Mouse (Mus musculus): ENCODE results near the gene Lhfp.
A peak's percentile ranks its signal among the peaks of the same experiment; 100 is the strongest.
"Not testable (repeated sequence)": the region's sequence is repeated elsewhere in the genome, so short reads cannot be mapped to it uniquely, and the experiment has no call there.

The Lhfp gene

DNA sequence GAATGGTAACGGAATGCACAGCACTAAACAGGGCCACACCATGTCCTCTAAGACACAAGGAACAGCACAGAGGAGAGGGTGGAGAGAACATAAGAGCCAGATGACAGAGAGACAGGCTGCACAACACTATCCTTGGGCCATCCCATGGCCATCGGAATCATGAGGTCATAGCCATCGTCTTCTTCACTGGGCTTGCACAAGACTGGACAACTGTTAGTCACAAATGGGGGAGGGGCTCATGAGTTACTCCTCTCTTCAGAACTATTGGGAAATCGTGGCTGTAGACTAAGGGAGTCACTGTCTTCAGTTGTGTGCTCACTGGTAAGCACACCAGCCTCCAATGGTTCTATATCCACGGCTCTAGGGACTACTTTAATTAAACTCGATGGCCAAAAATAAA lies 224.8 kb downstream of the Lhfp start:
- DNase-seq (ENCODE audit: low spot score in 2 of 2): no peak

DNA sequence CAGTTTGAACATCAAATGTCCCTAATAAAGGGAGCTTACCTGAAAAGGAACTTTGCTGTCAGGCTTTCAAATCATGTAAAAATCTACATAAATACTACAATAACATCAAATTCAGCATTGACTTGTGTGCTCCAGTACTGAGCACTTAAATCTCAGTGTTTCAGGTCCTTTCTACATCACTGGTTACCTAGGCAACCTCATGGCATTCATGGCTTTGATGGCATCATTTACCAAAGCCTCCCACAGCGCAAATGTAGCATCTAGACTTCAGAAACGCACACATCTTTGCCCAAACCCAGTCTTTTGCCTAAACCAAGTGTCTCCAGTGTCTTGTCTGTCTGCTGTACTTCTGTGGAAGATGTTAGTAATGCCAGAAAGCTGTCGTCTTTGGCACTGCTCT lies 225.7 kb downstream of the Lhfp start:
- no peak for DNase-seq (ENCODE audit: low spot score in 2 of 2)

DNA sequence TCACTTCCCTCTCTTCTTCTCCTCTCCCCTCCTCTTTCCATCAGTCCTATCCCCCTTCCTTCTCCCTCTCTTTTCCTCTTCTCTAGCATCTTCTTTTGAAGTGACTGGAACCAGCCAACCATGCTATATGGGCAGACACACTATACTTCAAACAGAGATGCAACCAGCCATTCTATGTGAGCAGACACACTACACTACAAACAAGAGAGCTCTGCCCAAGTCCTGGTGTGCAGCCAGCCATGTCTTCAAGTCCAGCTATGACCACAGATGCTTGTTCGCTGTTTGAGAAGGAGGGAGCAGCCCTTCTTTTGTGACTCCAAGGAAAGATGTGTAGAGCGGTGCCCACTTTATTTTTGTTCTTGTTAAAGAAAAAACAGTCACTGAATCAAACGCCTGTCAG lies 231.9 kb downstream of the Lhfp start:
- no peak for DNase-seq (ENCODE audit: low spot score in 2 of 2)

DNA sequence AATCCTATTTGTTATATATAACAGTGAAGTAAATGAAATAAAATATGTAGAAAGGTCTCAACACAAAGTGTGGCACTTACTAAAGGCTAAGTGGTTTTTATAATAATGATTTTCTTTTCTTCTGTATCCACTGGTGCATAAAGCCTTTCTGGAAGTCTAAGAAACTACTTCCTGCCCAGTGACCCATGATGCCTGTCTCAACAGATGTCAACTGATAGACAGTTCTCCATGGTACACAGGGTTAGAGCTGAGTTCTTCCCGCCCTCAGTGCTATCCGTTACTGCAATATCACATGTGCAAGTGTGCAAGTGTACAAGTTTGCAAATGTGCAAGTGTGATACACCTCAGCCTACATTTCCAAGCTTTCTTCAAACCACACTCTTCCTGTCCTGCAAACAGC lies 236.7 kb downstream of the Lhfp start:
- DNase-seq (ENCODE audit: low spot score in 2 of 2): no peak

DNA sequence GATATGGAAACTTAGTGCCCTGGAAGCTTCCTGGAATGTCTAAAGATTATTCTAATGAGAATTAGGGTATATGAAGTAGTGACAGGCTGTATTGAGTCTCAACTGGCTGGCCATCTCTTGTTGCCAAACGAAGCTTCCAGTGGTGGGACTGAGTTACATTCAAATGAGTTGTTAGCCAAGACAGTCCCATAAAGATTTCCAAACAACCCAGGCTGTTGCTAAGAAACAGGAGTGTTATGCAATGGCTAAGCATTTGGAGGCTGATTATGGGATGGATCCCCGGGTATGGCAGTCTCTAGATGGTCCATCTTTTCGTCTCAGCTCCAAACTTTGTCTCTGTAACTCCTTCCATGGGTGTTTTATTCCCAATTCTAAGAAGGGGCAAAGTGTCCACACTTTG lies 240.7 kb downstream of the Lhfp start:
- DNase-seq (ENCODE audit: low spot score in 2 of 2): not testable (repeated sequence)

DNA sequence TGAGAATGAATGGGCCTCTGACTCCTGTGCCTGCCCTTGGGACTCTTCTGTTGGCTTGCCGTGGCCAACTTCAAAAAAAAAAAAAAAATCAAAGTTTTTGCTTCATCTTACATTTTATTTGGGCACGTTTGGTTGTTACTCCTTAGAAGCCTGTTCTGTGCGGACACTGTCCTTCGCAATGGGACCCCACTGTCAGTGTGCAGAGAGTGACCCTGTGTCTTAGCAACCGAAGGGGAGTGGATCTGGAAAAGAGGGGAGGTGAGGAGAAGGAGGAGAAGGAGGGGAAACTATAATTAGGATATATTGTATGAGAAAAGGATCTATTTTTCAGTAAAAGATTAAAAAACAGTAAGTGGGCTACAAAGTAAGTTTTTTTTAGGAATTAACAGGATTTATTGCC lies 242.7 kb downstream of the Lhfp start:
- DNase-seq (ENCODE audit: low spot score in 2 of 2): no peak

DNA sequence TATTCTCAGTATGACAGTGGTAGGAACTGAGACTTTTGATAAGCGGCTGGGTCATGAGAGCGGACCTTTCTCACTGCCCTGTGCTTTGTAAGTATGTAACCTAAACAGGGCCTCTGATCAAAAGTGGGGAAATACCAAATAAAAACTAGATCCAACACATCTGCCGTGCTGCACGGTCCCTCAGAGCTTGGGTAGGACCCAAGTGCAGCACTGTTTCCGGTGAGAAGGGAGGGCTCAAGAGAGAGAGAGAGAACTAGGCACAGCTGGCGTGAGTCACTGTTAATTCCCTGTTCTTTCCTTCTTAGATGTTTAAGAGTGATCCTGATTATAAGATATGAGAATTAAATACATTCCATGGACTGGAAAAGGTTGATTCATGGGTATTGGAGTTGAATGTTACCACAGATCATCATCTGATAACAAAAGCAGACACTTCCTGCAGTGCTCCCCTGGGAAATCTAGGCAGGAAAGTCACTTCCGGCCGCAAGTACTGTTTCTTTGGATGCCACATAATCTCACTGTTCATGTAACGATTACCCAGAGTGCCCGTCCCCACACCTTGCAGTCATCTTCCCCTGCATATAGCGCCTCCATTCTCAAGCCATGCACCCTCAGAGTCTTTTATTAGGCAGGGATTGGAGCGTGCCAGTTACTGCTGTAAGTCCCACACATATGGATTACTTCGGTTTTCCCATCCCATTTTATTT lies 243.3 kb downstream of the Lhfp start:
- no peak for DNase-seq (ENCODE audit: low spot score in 2 of 2)

DNA sequence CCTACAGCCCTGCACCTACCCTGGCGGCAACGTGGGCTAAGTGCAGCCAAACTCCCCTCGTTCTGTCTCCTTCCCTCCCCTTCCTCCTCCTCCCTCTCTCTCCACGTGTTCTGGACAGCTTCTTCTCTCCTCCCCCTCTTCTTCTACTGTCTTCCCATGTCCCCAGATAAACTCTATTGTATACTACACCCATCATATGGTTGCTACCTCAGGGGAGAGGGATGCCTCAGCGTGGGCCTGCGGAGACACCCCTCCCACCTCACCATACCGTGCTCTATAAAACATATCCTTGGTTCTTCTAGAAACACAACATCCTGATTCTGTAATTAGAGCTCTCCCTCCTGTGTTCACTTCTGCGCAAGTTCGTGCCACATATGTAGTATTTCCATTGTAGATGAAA lies 247.3 kb downstream of the Lhfp start:
- DNase-seq (ENCODE audit: low spot score in 2 of 2): no peak

DNA sequence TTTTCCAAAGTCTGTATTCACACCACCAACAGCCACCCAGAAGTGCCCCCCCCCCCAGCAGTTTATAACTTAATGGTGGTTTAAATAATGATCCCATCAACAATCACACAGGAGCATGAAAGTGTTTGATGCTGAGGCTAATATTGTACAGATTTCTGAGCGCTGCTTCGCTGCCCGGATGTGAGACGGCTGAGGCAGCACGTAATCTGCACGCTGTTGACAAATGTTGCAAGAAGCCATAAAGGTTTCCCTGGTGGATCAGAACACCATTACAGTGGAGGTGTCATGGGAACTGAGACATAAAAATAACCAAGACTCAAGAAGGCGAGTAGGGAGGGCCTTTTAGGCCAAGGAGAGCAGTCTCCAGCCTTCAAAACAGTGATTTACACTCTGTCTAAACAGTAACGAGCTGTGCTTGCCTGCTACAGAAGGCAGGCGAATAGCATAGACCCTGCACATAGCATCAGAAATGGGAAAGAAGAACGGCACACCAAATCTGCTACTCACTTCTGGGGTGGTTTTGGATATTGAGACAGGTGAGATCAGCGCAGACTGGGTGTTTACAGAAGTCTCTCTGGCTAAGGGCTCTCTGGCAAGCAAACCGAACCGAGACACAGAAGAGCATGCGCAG lies 248.4 kb downstream of the Lhfp start:
- peak in 1 of 2 experiments; percentile 13 for DNase-seq (ENCODE audit: low spot score in 2 of 2)

DNA sequence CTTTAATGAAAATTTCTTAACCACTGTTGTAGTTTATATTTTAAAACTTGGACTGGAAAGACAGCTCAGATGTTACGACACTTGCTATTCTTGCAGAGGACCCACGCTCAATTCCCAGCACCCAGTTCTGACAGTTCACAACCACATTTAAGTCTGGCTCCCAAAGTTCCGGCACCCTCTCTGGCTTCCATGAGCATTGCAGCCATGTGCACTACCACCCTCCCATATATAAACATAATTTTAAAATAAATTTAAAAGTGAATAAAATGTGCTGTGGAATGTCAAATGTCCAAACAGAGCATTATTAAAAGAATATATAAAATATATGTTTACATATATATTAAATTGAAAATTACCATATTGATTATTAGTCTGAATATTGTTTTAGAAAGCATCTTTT lies 249.9 kb downstream of the Lhfp start:
- no peak for DNase-seq (ENCODE audit: low spot score in 2 of 2)

DNA sequence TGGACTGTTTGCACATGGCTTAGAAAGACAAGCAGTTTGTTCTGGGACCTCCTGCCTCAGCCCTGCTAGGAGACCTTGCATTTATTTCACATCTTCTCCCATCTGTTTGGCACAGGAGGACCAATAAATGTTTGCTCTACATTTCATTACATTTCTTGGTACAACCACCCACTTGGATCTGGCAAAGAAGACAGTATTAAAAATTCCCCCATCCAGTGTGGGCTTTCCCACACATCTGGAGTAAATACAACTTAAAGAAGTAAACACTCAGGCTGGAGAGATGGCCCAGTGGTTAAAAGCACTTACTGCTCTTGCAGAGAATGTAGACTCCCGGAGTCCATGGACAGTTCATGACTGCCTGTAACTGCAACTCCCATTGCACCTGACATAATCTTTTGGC lies 250.6 kb downstream of the Lhfp start:
- DNase-seq (ENCODE audit: low spot score in 2 of 2): no peak

DNA sequence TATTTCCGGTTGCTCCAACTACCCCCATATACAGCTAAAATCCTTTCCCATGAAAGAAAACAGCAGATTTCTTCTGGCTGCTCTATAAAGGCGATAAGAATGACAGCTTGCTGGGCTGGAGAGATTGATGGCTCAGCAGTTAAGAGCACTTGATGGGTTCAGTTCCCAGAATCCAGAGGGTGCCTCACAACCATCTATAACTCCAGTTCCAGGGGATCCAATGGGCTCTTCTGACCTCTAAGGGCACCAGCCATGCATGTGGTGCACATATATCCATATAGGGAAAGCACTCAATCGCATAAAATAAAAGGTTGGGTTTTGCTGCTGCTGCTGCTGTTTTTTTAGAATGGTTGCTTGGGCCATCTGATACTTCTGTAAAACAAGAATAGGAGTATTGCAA lies 251.1 kb downstream of the Lhfp start:
- no peak for DNase-seq (ENCODE audit: low spot score in 2 of 2)

DNA sequence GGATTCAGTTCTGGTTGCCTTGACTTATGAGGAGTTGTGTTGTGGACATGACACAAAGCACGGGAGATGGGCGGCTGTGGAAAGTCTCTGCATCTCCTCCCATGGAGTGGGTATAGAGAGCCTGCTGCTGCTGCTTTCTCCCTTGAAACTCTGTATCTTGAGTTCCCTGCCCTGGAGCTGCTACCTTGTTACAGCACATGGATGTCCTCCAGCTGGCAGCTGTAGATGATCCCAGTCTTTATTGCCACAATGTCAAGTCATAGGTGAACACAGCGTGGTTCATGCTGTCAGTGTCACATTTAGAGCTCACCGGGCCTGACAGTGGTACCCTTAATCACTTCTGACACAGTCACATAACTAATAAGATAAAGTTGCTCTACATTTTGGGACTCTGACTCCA lies 251.7 kb downstream of the Lhfp start:
- no peak for DNase-seq (ENCODE audit: low spot score in 2 of 2)

DNA sequence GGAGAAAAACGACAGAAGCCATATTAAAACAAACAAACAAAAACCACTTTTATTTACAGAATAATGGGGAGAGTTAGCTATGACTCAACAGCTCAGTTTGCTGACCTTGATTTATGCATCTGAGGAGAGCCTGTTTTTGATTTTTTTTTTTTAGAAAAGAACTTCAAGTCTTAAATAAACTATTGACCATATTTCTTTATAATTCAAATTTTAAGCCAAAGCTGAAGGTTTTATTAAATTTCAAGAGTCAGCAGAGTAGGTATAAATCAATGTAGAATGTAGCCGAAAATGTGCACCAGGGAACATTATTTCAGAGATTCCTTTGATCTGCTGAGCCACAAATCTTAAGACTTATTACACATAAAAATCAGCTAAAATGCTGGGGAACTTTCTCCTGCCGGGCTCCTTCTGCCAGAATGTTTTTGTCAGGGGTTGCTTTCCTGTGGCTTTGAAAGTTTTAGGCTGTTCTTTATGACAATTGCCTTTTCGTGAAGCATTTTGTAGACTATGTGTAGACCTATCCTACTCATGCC lies 252.6 kb downstream of the Lhfp start:
- DNase-seq (ENCODE audit: low spot score in 2 of 2): no peak

DNA sequence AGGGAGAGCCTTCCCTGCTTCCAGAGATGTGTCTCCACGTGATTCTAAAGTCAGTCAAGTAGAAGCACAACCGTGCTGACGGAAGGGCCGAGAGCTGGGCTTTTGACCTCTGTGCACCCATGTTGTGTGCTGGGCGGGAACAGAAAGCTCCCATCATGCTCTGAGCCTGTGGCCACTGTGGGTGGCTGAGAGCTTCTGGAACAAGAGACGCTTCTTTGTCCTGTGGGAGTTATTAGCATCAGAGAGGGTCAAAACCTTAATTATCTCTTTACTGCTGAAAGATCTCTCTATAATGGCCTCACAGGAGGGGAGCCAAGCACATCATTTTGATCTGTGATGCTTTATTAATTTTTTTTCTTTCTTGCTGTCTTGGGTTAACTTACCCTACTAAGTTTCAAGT lies 253.5 kb downstream of the Lhfp start:
- no peak for DNase-seq (ENCODE audit: low spot score in 2 of 2)

DNA sequence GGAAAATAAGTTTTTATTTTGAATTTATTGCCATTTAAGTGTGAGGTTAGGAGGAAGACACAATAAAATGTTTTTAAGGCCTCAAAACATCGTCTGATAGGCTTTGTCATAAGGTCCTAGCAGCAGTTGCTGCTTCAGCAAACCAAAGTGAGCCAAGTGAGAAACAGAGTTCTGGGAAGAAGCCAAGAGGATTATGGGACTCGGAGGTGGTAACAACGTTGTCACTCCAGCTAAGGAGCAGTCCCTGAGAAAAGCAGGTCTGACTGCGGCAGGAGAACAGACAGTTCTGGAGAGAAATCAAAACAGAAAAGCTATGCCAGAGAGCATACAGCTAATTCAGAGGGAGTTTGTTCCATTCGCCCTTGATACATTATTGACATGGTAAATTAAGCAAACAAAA lies 260.5 kb downstream of the Lhfp start:
- peak in 1 of 2 experiments; percentile 5 for DNase-seq (ENCODE audit: low spot score in 2 of 2)

DNA sequence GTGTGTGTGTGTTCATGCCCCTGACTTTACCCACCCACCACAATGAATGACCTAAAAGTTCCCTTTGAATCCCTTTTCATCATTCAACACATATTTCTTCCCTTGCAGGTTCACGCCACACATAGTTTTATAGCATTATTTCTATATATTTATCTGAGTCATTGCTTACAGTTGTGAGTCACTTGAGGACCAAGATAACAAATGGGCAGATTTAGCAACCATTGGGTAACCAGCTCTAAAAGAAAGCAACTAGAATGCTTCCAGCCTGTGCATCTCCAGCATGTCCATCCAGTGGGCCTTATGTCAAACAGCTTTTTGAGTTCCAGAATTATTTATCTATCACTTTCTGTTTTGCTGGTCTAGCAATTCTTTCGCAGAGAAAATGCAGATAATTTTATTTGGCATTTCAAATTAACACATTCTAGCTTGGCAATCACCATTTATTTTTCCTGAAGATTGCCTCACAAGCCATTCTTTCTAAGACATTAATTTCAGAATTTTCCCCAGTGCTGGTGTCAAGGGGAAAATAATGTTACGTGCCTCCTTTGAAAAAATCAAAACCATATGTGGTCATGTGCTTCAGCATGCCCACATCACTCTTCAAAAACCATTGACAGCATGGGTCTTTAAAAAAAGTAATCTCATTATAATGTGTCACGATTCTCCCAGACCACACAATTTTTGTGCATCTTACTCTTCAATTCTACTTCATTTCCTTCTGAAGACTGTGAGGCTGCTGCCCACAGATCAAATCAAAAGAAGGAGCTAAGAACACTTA lies 263.0 kb downstream of the Lhfp start:
- no peak for DNase-seq (ENCODE audit: low spot score in 2 of 2)

DNA sequence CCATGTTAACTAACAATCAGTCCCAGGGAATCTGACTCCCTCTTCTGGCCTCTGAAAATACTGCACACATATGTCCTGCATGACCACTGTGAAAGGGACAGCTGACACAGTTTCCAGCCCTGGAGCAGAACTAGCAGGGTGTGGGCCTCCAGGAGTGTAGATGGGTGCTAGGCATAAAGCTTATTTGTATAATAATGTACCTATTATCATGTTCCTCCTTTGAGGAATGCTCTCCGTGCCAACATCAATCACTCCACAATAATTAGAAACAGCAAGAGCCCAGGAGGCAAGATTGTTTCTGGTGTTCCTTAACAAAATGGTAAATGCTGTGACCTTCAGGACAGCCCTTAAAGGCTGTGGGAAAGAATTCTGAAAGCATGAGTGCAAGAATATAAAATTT lies 264.5 kb downstream of the Lhfp start:
- DNase-seq (ENCODE audit: low spot score in 2 of 2): no peak

DNA sequence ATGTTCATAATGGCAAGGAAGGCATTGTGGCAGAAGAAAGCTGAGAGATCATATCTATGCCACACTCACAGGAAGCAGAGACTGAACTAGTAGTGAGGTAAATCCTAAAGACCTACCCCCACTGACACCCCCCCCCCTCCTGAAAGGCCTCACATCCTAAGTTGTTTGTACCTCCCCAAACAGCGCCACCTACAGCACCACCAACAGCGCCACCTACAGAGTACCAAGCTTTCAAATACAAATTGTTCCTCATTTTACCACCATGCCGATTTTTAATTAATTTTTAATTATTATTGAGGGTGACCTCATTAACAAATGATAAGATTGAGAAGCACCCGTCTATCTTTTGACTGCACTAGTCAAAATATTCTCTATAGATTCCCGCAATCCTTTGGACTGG lies 267.3 kb downstream of the Lhfp start:
- no peak for DNase-seq (ENCODE audit: low spot score in 2 of 2)

DNA sequence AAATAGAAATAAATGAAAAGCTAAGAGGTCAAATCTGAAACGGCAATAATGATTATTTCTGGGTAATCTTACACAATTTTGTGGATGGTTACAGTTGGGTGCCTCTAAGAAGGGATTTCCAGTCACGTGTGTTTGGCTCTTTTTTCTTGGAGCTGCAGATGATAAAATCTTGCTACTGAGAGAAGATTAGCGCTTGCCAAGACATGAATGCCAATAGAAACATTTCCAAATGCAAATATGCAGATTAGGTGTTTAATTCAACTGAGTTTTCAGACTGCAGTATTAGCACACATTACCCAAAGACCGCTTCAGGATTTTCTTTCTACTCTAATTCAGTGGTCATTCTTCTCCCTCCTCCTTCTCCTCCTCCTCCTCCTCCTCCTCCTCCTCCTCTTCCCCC lies 268.8 kb downstream of the Lhfp start:
- DNase-seq (ENCODE audit: low spot score in 2 of 2): no peak

DNA sequence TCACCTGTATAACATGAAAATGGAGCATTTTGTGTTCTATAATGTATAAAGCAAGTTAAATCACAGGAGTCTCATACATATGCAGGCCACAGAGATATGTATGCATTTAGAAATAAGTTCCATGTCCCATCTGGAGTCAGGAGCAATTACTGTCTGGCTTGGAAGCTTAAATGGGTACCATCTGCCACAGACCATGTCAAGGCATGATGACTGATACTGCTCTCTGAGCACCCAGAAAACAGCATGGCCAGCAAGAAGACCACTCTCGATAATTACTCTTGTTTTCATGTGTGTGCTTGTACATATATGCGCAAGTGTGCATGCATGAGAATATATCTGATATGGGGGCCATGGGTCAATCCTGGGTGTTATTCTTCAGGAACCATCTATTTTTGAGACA lies 269.3 kb downstream of the Lhfp start:
- no peak for DNase-seq (ENCODE audit: low spot score in 2 of 2)
